Mouse (Mus musculus): ENCODE results near the gene Ski.
"Not testable (repeated sequence)": the region's sequence is repeated elsewhere in the genome, so short reads cannot be mapped to it uniquely, and the experiment has no call there.

Gene Ski

GRCm38 (mm10) chr4:155222552-155222840, at the start of gene Ski:
Gene Ski, minus strand, starts transcription at chr4:155222592.
- no peak for DNase-seq (ENCODE audit: low read depth, low spot score)

GRCm38 (mm10) chr4:155268382-155268781, 46.0 kb upstream of the Ski start:
- peak; percentile 72 for DNase-seq (ENCODE audit: low read depth, low spot score)

GRCm38 (mm10) chr4:155267639-155268175, 45.3 kb upstream of the Ski start:
- no peak for DNase-seq (ENCODE audit: low read depth, low spot score)

- DNase-seq (ENCODE audit: low read depth, low spot score), result peak; percentile 44
These were observed 44.7 kb upstream of the Ski start for GRCm38 (mm10) chr4:155267047-155267543.

- DNase-seq (ENCODE audit: low read depth, low spot score), result peak; percentile 99
These were observed 42.3 kb upstream of the Ski start for GRCm38 (mm10) chr4:155264521-155265321.

- DNase-seq (ENCODE audit: low read depth, low spot score), result peak; percentile 71
These were observed 29.9 kb upstream of the Ski start for GRCm38 (mm10) chr4:155252253-155252652.

- DNase-seq (ENCODE audit: low read depth, low spot score), result peak; percentile 88
These were observed 28.8 kb upstream of the Ski start for GRCm38 (mm10) chr4:155251147-155251546.

- peak; percentile 63 for DNase-seq (ENCODE audit: low read depth, low spot score)
These were observed 28.1 kb upstream of the Ski start for GRCm38 (mm10) chr4:155250361-155251117.

- peak; percentile 94 for DNase-seq (ENCODE audit: low read depth, low spot score)
These were observed 27.4 kb upstream of the Ski start, which contains the start of gene Faap20 for GRCm38 (mm10) chr4:155249648-155250351. Gene Faap20, plus strand, starts transcription at chr4:155249802.

GRCm38 (mm10) chr4:155249257-155249647, 26.9 kb upstream of the Ski start:
- peak; percentile 97 for DNase-seq (ENCODE audit: low read depth, low spot score)

- not testable (repeated sequence) for DNase-seq (ENCODE audit: low read depth, low spot score)
These were observed 25.7 kb upstream of the Ski start for GRCm38 (mm10) chr4:155248054-155248453.

- peak; percentile 96 for DNase-seq (ENCODE audit: low read depth, low spot score)
These were observed 24.3 kb upstream of the Ski start for GRCm38 (mm10) chr4:155246691-155247105.

- no peak for DNase-seq (ENCODE audit: low read depth, low spot score)
These were observed 23.5 kb upstream of the Ski start for GRCm38 (mm10) chr4:155245770-155246492.

GRCm38 (mm10) chr4:155243233-155243632, 20.8 kb upstream of the Ski start:
- DNase-seq (ENCODE audit: low read depth, low spot score), result peak; percentile 63

- DNase-seq (ENCODE audit: low read depth, low spot score), result no peak
These were observed 19.9 kb upstream of the Ski start for GRCm38 (mm10) chr4:155242292-155242691.

GRCm38 (mm10) chr4:155241789-155242188, 19.4 kb upstream of the Ski start:
- peak; percentile 94 for DNase-seq (ENCODE audit: low read depth, low spot score)

- DNase-seq (ENCODE audit: low read depth, low spot score), result no peak
These were observed 17.1 kb upstream of the Ski start for GRCm38 (mm10) chr4:155239494-155239893.

- DNase-seq (ENCODE audit: low read depth, low spot score), result no peak
These were observed 15.9 kb upstream of the Ski start for GRCm38 (mm10) chr4:155238276-155238675.

GRCm38 (mm10) chr4:155236737-155237385, 14.5 kb upstream of the Ski start:
- DNase-seq (ENCODE audit: low read depth, low spot score), result no peak

- peak; percentile 97 for DNase-seq (ENCODE audit: low read depth, low spot score)
These were observed 13.1 kb upstream of the Ski start for GRCm38 (mm10) chr4:155235311-155236119.
